In genomic region chr9:52539086-52539485, GRCm38 (mm10) we compare ENCODE assay signal across 14 mouse cellular contexts.
DNase-seq lines count a peak whose midpoint lies in the region.
"Had no signal": no experiment of that assay in that cellular context is flagged by ENCODE, and none has a peak within 500 bp of the region (broad histone marks: within the 10 kb centered on the region; RNA-seq: fewer than 3 reads in every experiment).

No protein-coding gene starts in this region.

- DNase-seq in 3T3-L1 (ENCODE audit: low read depth, low spot score), result peak; percentile 81
- DNase-seq in Muller cell, postnatal 12 days (ENCODE audit: inconsistent ontology term), result peak; percentile 38
- no peak for DNase-seq in c-Kit-positive CD71-positive TER-119-positive erythroid progenitor cells, embryonic 14.5 days (ENCODE audit: low spot score)
- no peak for DNase-seq in cerebellum, adult 18-20 months
- DNase-seq in adrenal gland, adult 2 months, result no peak
- DNase-seq: adrenal gland, postnatal 10 days; adrenal gland, postnatal 25 days; B cell, adult 2 months; cerebellum, adult 11-12 months; cerebellum, adult 8-10 months; cerebellum, adult 9-11 months; cerebellum, postnatal 14 days; cerebellum, postnatal 36 days; embryo, embryonic 11 days had no signal

Comparison
In these comparisons a context has a peak if more than half of its experiments do, and no peak if none do; other contexts are left out.
1. DNase-seq: peak in 3T3-L1 (single experiment) and Muller cell, postnatal 12 days (single experiment); none in c-Kit-positive CD71-positive TER-119-positive erythroid progenitor cells, embryonic 14.5 days (single experiment), cerebellum, adult 18-20 months (0 of 2) and adrenal gland, adult 2 months (single experiment).